Mouse (Mus musculus) kidney, postnatal 0 days (tissue): ENCODE data around the gene Nckap5. TPM values are rescaled to one million over a fixed set of nuclear protein-coding genes. Genes with fewer than 3 reads are reported as not detected.
A peak's percentile ranks its signal among the peaks of the same experiment; 100 is the strongest.

Experiments used
- ATAC-seq: fragments of 200-750 bp; cut with Nextera tagmentation; replicated peaks from 2 replicates; pipeline ENCODE4 v1.8.0; 2017; ENCODE audit warnings: low read depth, moderate number of reproducible peaks, moderate TSS enrichment, moderate library complexity; ENCODE audit not compliant: low FRiP score
- DNase-seq: peaks from one replicate; pipeline ENCODE4 v3.0.0-alpha.2; 2016; ENCODE audit warnings: low spot score
- H3K27ac ChIP-seq: fragments of 300-500 bp; sonication (generic); 2 replicates; pipeline ENCODE4 v1.5.1; 2014; ENCODE audit warnings: mild to moderate bottlenecking
- H3K27me3 ChIP-seq: fragments of 300-500 bp; sonication (generic); 2 replicates; pipeline ENCODE4 v1.6.1; 2014; ENCODE audit warnings: low read length, mixed read lengths; ENCODE audit not compliant: insufficient read depth
- H3K36me3 ChIP-seq: fragments of 300-500 bp; sonication (generic); 2 replicates; pipeline ENCODE4 v1.6.1; 2014; ENCODE audit warnings: low read length, mixed read lengths; ENCODE audit not compliant: insufficient read depth
- H3K4me1 ChIP-seq: fragments of 300-500 bp; sonication (generic); replicated peaks from 2 replicates; pipeline ENCODE4 v1.6.1; 2014; ENCODE audit warnings: antibody characterized with exemption, low read length, mixed read lengths; ENCODE audit not compliant: insufficient read depth
- H3K4me2 ChIP-seq: fragments of 300-500 bp; sonication (generic); 2 replicates; pipeline ENCODE4 v1.6.1; 2014; ENCODE audit warnings: mild to moderate bottlenecking, low read length, moderate library complexity, mixed read lengths
- H3K4me3 ChIP-seq: fragments of 300-500 bp; sonication (generic); replicated peaks from 2 replicates; pipeline ENCODE4 v1.5.1; 2014; ENCODE audit warnings: low read depth, low read length
- H3K9ac ChIP-seq: fragments of 300-500 bp; sonication (generic); 2 replicates; pipeline ENCODE4 v1.6.1; 2014; ENCODE audit warnings: low read depth, low read length
- H3K9me3 ChIP-seq: fragments of 300-500 bp; sonication (generic); replicated peaks from 2 replicates; pipeline ENCODE4 v1.6.1; 2016; ENCODE audit warnings: low read length, inconsistent platforms, mixed read lengths
- CTCF ChIP-seq: IDR thresholded peaks from 2 replicates; pipeline ENCODE4 v1.5.1; 2016; ENCODE audit warnings: antibody characterized with exemption, low read depth, mild to moderate bottlenecking, moderate library complexity
- WGBS: fragments of 180-500 bp; shearing (Covaris S2); extraction: QIAGEN DNeasy Blood & Tissue Kit; methylation state at CpG from one replicate; pipeline ENCODE4 v1.1.7; 2014; 5-methylcytosine and 5-hydroxymethylcytosine counted together
- polyA plus RNA-seq: library from polyadenylated mRNA; unstranded; fragments of >200 nt; fragmentation: Nextera tagmentation; extraction: Ambion mirVana; gene quantifications from 2 replicates; pipeline ENCODE4 v1.2.1, GENCODE M21; 2015

Gene Nckap5
- polyA plus RNA-seq, 1 experiment from 2014 or later: 4.0 TPM

GRCm38 (mm10) chr1:126518067-126518466 lies 312.5 kb downstream of the Nckap5 start:
- no peak for TF ChIP-seq CTCF
- no peak overlapping the region for H3K9ac ChIP-seq
- H3K27ac ChIP-seq: no peak overlapping the region
- H3K4me3 ChIP-seq: no peak overlapping the region
- ATAC-seq (no peak), DNase-seq (no peak)
- H3K4me2 ChIP-seq: no peak overlapping the region
- H3K4me1 ChIP-seq: 0 out of 2 replicates have a peak, but pooled peaks cover 5% of the 10 kb centered on the region
- H3K27me3 ChIP-seq: no peaks in the 10 kb centered on the region
- no peaks in the 10 kb centered on the region for H3K9me3 ChIP-seq
- 81% methylated on average over 3 of the region's 3 CpGs for WGBS
- H3K36me3 ChIP-seq: no peaks in the 10 kb centered on the region

DNA sequence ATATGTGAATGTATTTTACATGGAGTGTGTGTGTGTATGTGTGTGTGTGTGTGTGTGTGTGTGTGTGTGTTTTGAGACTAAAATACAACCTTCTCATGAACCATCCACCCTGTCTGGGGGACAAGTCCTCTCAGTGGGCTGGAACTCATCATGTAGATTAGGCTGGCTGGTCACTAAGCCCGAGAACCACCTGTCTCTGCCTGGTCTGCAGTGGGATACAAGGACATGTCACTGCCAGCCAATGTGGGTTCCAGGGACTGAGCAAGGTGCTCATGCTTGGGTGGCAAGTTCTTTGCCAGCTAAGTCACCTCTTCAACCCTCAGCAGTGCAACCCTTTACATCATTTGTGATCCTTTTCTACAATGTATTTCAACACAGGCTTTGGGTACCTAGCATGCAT lies 313.2 kb downstream of the Nckap5 start:
- Histone ChIP-seq H3K27ac (no peak overlapping the region), H3K9me3 (no peaks in the 10 kb centered on the region), H3K4me2 (no peak overlapping the region), H3K36me3 (no peaks in the 10 kb centered on the region), H3K27me3 (no peaks in the 10 kb centered on the region), H3K9ac (no peak overlapping the region), H3K4me1 (0 out of 2 replicates have a peak, but pooled peaks cover 5% of the 10 kb centered on the region), H3K4me3 (no peak overlapping the region)
- DNase-seq (no peak), ATAC-seq (no peak)
- TF ChIP-seq CTCF: no peak
- 92% methylated on average over 1 of the region's 1 CpGs for WGBS

GRCm38 (mm10) chr1:126515054-126515756 lies 315.4 kb downstream of the Nckap5 start:
- no peaks in the 10 kb centered on the region for H3K36me3 ChIP-seq
- H3K27ac ChIP-seq: 0 out of 2 replicates have a peak overlapping the region, but pooled peaks have one; percentile 13
- no peak for TF ChIP-seq CTCF
- no peak overlapping the region for H3K4me2 ChIP-seq
- H3K4me3 ChIP-seq: no peak overlapping the region
- 30% methylated on average over 3 of the region's 3 CpGs for WGBS
- 0 out of 2 replicates have a peak, but pooled peaks have one; percentile 41 for ATAC-seq
- H3K9me3 ChIP-seq: no peaks in the 10 kb centered on the region
- 0 out of 2 replicates have a peak, but pooled peaks cover 10% of the 10 kb centered on the region for H3K4me1 ChIP-seq
- no peaks in the 10 kb centered on the region for H3K27me3 ChIP-seq
- DNase-seq: peak; percentile 14
- no peak overlapping the region for H3K9ac ChIP-seq

GRCm38 (mm10) chr1:126511835-126512445 lies 318.7 kb downstream of the Nckap5 start:
- no peak for TF ChIP-seq CTCF
- Histone ChIP-seq H3K9ac (no peak overlapping the region), H3K4me3 (no peak overlapping the region), H3K36me3 (no peaks in the 10 kb centered on the region), H3K27me3 (no peaks in the 10 kb centered on the region), H3K27ac (peak overlapping the region; percentile 70), H3K4me1 (0 out of 2 replicates have a peak, but pooled peaks cover 10% of the 10 kb centered on the region), H3K9me3 (no peaks in the 10 kb centered on the region), H3K4me2 (no peak overlapping the region)
- ATAC-seq (no peak), DNase-seq (peak; percentile 59)
- WGBS: 12% methylated on average over 5 of the region's 5 CpGs

GRCm38 (mm10) chr1:126504717-126505116 lies 325.9 kb downstream of the Nckap5 start:
- Histone ChIP-seq H3K36me3 (no peaks in the 10 kb centered on the region), H3K4me3 (no peak overlapping the region), H3K4me2 (no peak overlapping the region), H3K27ac (no peak overlapping the region), H3K27me3 (no peaks in the 10 kb centered on the region), H3K9me3 (no peaks in the 10 kb centered on the region), H3K9ac (no peak overlapping the region), H3K4me1 (no peaks in the 10 kb centered on the region)
- WGBS: 84% methylated on average over 4 of the region's 4 CpGs
- no peak for TF ChIP-seq CTCF
- no peak for ATAC-seq
- DNase-seq: no peak

DNA sequence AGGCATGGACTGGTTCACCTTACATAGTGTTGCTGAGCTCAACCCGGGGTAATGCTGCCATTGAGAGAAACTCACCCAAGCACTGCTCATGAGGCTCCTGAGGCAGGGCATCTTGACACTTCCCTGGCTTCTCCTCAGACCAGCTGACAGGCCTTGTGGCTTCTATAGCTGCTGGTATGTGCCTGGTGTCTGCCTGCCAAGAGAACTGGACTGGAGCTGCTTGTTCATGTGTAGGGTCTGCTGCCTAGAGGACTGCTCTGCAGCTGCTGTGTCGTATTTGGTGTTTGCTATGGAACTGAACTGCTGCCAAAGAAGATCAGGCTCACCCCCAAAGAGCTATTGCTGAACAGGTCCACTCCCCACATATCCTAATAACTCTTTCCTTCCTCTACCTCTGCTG lies 327.9 kb downstream of the Nckap5 start:
- no peak overlapping the region for H3K9ac ChIP-seq
- H3K36me3 ChIP-seq: no peaks in the 10 kb centered on the region
- no peaks in the 10 kb centered on the region for H3K4me1 ChIP-seq
- no peak overlapping the region for H3K4me3 ChIP-seq
- no peaks in the 10 kb centered on the region for H3K9me3 ChIP-seq
- no peaks in the 10 kb centered on the region for H3K27me3 ChIP-seq
- no peak overlapping the region for H3K27ac ChIP-seq
- DNase-seq (no peak), ATAC-seq (no peak)
- no peak overlapping the region for H3K4me2 ChIP-seq
- 67% methylated on average over 2 of the region's 2 CpGs for WGBS
- TF ChIP-seq CTCF: no peak
